11 mouse cellular contexts compared by ENCODE assay signal in the genomic region with DNA sequence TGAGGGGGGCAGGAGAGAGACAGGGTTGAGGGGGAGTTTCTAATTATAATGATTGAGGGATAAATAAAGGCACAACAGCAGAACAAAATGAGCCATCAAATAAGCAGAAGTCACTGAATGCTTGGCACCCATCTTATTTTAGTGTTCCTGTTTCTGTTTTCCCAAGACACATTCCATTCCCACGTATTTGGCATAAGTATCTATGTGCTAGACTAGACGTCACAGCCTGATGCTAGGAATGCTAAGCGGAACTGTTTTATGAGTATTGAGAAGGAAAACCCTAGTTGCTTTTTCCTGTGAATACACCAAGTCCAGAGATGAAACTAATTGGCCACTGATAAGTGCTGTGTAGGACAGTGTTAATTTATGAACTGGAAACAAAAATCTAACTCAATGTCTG.
"Had no signal": no experiment of that assay in that cellular context is flagged by ENCODE, and none has a peak within 500 bp of the region (broad histone marks: within the 10 kb centered on the region; RNA-seq: fewer than 3 reads in every experiment).

No protein-coding gene starts in this region.

- ATAC-seq: lung, postnatal 0 days; midbrain, embryonic 13.5 days had no signal

- H3K9me3 ChIP-seq: limb, embryonic 10.5 days; liver, embryonic 15.5 days; midbrain, embryonic 13.5 days had no signal

- DNase-seq: kidney, adult 18-20 months; kidney, postnatal 25 days; lung, adult 2 months; lung, postnatal 36 days; thymus, adult 2 months; thymus, postnatal 36 days had no signal

- H3K4me3 ChIP-seq: limb, embryonic 10.5 days; liver, embryonic 15.5 days; midbrain, embryonic 13.5 days had no signal

- H3K27ac ChIP-seq: limb, embryonic 10.5 days; liver, embryonic 15.5 days; midbrain, embryonic 13.5 days had no signal

- H3K36me3 ChIP-seq: limb, embryonic 10.5 days; liver, embryonic 15.5 days; midbrain, embryonic 13.5 days had no signal

- H3K4me2 ChIP-seq: liver, embryonic 11.5 days; liver, embryonic 15.5 days; midbrain, embryonic 13.5 days had no signal

- H3K27me3 ChIP-seq: liver, embryonic 15.5 days; midbrain, embryonic 13.5 days had no signal

- H3K9ac ChIP-seq: liver, embryonic 15.5 days; midbrain, embryonic 13.5 days had no signal

- H3K4me1 ChIP-seq: limb, embryonic 10.5 days; liver, embryonic 15.5 days; midbrain, embryonic 13.5 days had no signal
